Mouse (Mus musculus) cerebellum, adult 9-10 months (tissue): ENCODE measurements around the gene Nucb1.
A peak's percentile ranks its signal among the peaks of the same experiment; 100 is the strongest.
"Not testable (repeated sequence)": the region's sequence is repeated elsewhere in the genome, so short reads cannot be mapped to it uniquely, and the experiment has no call there.

Experiments
- DNase-seq: peaks from one replicate; pipeline ENCODE4 v3.0.0; 2022

Nucb1 gene

DNA sequence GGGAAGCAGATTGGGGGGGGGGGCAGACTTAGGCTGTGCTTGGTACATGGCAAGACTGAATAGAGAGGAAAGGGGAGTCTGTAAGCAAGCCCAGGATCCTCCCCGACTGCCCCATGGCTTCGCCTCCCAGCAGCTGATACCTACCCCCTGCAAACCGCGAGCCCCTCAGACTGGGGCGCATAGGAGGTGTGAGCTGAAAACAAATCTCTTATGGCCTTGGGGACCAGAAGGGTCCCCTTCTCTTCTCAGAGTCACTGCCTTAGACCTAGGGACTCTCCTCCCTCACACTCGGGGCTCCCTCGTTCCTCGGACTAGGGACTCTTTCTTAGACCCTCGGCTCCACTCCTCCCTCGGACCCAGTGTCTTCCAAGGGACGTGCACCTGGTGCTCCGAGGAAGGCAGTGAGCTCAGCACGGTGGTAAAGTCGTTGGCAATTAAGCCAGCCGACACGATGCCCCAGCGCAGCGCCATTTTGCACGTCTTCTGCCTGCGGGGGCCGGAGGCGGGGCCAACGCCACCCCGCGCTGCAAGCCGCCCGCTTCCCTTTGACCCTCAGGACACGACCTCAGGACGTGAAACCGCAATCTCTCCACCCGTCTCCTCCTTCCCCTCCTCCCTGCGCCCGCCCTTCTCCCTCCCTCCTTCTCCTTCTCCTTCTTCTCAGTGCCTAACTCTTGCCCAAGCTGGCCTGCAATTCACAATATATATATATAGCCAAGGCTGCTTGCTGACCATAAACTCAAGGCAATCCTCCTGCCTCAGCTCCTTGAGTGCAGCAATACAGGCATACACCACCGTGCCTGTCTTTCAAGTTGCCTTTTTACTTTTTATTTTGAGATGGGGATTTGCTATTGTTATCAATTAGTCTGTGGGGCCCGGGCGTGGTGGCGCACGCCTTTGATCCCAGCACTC lies 21.7 kb downstream of the Nucb1 start, which contains the start of gene Dhdh:
Gene Dhdh, minus strand, starts transcription at position 513 of the 912 bp plus-strand sequence.
- DNase-seq = peak; percentile 72

DNA sequence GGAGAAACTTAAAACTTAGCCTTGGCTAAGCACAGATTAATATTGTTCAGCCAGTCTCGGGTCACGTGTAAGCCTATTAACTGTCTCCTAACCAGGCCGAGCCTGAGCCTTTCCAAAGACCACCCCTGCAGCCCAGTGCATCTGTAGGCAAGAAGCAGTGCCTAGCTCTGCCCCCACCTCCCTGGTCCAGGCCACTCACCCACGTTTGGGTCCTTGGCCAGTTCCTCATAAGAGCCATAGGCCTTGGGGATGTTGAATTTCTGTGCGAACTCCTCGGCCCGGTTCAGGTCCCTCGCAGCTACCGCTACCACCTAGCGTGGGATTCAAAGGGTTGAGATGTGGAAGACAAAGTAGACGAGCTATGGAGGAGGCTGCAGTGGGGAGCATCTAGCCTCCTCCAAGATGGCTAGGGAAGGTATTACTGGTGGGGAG lies 22.3 kb downstream of the Nucb1 start:
- DNase-seq = no peak

DNA sequence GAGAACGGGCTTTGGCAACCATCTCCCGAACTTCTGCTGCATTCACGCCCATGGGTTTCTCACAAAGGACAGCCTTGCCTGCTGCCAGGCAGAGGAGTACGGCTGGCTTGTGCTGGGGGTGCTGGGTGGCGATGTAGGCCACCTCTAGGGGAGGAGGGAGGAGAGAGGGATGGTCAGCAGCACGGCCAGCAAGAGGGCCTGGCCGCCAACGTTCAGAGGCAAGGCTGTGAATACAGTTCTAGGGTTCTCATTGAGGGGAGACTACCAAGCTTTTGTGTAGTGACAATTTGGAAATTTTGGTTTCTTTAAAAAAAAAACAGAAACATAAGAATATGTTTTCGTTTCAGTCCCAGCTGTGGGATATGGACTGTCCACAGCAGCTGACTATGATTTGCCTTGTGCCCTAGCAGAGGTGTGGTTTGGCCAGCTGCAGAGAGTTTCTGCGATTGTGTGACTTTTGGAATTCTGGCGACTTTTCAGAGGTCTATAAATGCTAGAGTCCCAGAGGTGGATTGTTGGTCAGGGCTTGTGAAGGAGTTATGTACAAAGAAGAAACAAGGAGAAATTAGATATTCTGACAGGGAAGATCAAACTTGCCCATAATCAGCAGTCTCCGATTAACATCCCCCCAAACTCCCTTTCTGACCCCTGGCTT lies 23.3 kb downstream of the Nucb1 start, which contains the start of gene Gm45808:
Gene Gm45808, minus strand, starts transcription at position 51 of the 655 bp plus-strand sequence.
- DNase-seq = no peak

DNA sequence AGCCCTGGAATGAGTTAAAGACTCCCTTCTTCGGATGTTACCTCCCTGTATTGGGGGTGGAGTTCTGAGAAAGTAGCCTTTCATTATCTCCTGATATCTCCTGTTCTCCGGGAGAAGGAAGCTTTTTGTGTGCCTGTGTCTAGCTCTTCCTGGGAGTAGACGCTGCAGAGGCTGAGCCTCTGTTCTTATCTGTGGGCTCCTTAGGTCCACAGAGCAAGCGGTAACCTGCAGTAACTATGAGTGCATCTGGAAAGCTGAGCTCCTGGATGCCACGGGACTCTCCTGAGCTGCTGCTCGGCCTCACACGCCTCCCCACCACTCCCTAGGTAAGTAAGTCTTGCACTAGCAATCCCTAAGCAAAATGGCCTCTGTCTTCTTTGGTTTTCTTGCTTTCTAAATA lies 24.0 kb downstream of the Nucb1 start:
- no peak for DNase-seq

DNA sequence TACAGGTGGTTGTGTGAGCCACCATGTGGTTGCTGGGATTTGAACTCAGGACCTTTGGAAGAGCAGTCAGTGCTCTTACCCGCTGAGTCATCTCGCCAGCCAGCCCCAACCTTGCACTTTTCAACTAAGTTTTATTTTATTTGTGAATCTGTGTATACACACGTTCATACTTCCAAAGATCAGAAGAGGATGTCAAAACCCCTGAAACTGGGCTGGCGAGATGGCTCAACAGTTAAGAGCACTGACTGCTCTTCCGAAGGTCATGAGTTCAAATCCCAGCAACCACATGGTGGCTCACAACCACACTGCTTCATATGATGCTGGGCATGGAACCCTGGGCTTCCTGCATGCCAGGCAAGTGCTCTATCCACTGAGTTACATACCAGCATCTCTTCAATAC lies 25.2 kb downstream of the Nucb1 start:
- not testable (repeated sequence) for DNase-seq

DNA sequence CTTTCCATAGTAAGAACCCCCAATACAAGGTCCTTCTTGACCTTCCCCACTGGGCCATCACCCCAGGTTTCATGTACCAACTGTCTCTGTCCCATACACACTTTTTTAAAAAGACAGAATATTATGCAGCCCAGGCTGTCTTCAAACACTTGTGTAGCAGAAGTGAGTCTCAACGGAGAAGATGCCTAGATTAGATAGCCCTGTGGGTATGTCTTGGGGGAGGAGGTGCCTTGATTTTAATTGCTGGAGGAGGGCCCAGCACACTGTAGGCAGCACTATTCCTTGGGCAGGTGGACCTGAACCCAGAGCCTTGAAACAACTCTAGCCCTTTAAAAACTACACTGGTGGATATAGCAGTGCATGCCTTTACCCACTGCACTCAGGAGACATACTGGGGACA lies 28.0 kb downstream of the Nucb1 start:
- no peak for DNase-seq

DNA sequence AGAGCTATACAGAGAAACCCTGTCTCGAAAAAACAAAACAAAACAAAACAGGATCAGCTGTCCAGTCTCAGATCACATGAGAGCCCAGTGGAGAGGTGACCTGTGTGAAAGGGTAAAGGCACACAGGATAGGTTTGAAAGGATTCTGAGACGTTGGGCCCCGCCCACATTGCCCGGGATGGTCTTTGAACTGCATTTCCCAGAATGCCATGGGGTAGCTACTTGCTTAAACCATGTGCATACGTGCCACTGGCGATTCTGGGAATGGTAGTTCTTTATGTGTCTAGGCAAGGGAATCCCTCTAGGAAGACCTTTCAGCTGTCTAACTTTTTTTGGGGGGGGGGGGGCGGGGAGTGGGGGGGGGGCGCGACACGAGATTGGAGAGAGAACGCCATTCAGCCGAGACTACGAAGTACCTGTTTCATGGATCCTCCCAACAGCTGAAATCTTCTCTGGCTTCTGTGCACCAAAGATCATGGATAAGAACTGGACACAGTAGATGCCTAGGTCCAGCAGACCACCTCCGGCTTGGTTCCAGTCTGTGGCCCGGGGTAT lies 28.8 kb downstream of the Nucb1 start, which contains the start of gene Tulp2:
Gene Tulp2, plus strand, starts transcription at position 504 of the 554 bp plus-strand sequence.
- DNase-seq = peak; percentile 85

DNA sequence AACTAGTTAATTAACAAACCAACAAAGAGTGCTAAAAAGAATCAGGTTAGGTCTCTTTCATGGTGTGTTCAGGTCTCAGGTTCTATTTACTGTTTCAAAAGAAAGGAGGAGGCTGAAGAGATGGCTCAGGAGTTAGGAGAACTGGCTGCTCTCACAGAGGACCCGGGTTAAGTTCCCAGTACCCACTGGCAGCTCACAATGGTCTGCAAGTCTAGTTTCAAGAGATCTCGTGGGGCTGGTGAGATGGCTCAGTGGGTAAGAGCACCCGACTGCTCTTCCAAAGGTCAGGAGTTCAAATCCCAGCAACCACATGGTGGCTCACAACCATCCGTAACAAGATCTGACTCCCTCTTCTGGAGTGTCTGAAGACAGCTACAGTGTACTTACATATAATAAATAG lies 29.9 kb downstream of the Nucb1 start:
- DNase-seq = not testable (repeated sequence)

DNA sequence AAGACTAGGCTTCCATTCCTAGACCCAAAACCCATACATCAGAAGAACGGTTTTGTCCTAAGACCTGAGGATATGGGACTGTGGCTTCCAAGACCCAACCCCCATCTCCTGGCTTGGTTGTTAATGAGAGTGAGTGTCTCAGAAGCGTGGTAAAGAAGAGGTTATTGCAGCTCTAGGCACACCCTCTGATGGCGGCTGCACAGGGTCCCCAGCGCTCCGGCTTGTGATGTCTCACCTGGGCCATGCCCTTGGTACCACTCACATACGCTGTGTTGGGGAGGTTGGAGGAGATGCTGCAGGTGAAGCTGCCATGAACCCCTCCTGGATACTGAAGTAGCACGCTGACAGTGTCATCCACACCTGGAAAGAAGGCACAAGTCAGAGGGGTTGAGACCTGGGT lies 31.4 kb downstream of the Nucb1 start:
- no peak for DNase-seq

DNA sequence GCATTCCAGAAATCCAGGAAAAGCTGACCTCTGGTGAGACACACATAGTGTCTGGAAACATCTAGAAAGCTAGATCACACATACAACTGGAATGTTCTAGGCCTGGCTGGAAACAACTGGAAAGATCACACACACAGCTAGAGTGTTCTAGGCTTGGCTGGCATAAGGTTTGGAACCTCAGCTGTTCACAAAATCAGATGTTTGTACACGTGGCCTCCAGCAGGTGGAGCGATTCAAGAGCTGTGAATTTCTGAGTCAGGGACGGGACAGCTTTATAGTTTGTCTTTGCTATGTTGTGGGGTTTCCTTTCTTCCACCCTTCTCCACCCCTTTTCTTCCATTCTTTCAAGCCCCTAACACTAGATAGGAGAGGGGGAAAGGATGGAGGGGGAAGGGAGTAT lies 33.2 kb downstream of the Nucb1 start:
- DNase-seq = peak; percentile 78

DNA sequence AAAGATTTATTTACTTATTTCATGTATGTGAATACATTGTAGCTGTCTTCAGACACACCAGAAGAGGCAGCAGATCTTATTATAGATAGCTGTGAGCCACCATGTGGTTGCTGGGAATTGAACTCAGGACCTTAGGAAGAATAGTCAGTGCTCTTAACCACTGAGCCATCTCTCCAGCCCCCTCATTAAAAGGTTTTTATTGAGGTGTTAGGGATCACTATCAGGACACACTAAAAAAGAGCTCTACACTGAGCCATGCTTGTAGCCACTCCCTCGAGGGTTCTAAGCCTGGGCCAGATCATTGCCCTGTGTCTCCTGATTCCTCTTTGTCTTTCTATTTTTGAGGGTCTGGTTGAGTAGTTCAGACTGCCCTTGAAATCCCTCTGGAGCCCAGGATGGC lies 33.8 kb downstream of the Nucb1 start:
- DNase-seq = no peak

DNA sequence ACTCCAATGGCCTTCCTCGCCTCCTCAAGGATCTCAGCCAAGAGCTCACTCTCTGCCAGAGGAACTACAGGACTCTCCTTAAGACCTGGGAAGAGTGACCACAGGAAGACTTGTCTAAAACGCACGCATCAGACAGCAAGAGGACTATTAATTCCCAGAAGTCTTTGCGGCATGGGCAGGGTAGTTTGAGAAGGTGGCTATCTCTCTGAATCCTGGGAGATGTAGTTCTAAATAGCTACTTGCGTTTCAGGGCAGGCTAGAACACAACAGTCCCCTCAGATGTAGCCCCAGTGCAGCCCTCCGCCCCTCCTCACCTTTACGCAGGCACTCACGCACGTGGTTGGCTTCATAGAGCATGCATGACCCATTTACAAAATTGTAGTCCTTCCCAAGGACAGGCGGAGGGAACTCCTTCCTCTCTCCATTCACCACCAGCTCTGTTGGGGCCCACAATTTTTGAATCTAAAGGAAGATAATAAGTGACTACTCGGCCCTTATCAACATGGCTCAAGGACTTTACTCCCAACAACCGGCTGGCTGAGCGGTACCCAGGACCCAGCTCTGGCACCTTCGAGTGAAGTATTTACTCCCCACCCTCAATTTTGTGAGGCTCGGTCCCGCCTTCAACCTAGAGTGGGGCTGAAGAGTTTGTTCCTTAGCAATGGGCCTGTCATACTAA lies 34.8 kb downstream of the Nucb1 start:
- DNase-seq = peak; percentile 80

DNA sequence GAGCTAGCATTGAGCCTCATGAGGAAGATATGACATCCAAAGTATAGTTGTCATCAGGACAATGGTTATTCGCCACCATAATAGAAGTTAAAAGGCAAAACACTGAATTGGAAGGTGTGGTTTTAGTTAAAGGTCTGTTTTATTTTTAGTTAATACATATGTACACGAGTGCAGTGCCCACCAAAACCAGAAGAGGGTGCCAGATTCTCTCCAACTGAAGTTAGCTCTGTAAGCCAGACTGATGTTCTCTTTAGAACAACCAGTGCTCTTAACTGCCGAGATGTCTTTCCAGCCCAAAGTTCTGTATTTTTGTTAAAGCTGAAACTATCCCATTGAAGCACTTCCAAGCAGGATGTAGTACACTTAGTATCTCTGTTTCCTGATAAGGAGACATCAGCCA lies 39.3 kb downstream of the Nucb1 start:
- peak; percentile 85 for DNase-seq

DNA sequence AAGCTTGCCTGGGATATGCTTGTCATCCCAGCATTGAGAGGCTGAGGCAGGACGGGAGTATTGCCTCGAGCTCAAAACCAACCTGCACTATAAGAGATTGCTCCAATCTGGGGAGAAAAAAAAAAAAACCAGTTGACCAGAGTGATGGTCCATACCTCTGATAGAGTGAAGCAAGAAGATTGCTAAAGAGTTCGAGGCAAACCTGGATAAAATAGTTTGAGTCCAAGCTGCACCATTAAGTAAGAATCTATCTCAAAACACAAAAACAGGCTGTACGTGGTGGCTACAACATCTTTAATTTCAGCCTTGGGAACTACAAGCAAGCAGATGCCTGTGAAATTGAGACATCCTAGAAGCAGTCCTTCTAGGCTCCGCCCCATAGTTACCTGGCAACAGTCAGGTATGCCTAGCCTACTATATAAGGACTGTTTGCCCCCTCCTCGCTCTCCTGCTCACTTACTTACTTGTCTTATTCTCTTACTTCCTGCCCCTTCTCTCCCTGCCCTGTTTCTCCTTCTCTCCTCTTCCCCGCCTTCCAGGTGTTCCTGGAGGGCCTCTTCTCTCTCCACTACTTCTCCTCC lies 43.0 kb downstream of the Nucb1 start:
- DNase-seq = peak; percentile 57

DNA sequence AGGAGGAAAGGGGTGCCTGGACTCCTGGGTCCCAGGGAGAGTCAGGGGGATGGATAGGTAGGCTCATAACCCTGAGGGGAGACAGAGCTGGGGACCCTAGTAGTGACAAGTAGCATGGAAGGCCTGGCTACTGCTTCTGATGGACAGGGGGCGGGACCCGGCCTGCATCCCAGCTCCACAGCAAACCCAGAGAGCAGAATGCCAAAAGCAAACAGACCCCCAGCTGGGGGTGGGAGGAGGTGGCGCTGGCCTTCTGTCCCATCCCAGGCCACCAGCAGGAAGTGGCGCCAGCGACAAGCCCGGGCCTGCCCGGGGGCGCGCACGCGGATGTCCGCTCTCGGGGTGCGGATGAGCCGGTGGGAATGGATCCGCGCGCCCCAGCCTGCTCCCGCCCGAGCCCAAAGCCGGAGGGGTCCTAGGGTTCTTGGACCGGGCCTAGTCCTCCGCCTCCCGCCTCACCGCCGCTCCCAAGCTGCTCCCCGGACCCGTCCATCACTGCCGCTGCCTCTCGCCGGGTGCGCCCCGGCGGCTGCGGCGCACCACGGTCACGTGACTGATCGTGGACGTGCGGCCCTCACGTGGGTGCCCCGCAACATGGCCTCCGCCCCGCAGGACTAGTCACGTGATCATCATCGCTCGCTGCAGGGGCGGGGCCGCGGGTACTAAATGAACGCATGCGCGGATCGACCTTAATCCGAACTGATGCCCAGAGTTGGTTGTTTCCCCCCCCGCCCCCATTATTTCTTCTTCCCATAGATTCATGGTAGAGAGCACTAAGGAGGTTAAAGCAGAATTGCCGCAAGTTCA lies 43.7 kb downstream of the Nucb1 start, which contains the start of gene Bax:
Gene Bax, minus strand, starts transcription at position 616 of the 807 bp plus-strand sequence.
- DNase-seq = peak; percentile 98

DNA sequence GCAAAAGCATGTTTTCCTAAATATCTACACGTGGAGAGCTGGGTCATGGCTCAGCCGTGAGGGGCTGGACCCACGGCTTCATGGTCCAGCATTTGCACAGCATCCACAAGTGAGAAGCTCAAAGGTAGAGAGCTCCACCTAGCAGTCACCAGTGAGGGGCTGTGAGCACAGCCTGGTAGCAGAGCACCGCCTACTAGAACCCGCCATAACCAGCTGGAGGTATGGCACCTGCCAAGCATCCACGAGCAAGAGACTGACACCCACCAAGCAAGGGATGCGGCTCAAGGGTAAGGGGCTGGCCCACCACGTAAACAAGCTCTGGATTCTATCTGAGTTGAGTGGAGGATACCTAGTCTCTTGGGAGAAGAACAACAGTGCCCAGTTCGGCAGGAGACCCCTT lies 44.7 kb downstream of the Nucb1 start:
- peak; percentile 63 for DNase-seq

DNA sequence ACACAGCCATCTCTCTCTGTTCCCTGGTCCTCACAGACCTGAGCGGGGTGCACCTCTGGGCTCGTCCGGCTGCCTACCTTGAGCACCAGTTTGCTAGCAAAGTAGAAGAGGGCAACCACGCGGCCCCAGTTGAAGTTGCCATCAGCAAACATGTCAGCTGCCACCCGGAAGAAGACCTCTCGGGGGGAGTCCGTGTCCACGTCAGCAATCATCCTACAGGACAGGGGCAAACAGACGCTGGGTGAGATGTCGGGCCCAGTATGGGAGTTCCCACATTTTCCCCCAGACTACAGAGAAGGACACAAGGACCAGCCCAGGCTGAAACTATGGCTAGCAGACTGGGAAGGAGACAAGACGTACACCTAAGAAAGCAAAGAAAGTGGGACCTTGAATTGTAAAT lies 45.1 kb downstream of the Nucb1 start:
- no peak for DNase-seq

DNA sequence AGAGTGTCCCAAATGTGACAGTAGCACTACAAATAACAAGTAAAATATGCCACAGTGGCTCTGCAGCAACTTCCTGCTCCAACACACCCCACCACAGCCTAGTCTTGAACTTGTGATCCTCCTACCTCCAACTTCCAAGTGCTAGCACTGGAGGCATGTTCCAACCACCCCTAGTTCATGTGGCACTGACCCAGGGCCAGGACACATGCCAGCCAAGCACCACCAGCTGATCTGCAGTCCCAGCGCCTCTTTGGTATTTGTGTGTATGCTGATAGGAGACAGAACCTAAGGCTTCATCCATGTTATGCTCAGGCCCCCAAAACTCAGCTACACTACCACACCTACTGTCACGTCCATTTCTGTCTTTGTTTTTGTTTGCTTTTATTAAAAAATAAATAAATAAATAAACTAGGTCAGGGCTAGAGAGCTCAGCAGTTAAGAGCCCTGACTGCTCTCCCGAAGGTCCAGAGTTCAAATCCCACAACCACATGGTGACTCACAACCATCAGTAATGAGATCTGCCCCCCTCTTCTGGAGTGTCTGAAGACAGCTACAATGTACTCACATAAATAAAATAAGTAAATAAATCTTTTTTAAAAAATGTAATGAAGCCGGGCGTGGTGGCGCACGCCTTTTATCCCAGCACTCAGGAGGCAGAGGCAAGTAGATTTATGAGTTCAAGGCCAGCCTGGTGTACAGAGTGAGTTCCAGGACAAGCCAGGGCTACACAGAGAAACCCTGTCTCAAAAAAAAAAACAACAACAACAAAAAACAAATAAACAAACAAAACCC lies 46.0 kb downstream of the Nucb1 start:
- peak; percentile 68 for DNase-seq

DNA sequence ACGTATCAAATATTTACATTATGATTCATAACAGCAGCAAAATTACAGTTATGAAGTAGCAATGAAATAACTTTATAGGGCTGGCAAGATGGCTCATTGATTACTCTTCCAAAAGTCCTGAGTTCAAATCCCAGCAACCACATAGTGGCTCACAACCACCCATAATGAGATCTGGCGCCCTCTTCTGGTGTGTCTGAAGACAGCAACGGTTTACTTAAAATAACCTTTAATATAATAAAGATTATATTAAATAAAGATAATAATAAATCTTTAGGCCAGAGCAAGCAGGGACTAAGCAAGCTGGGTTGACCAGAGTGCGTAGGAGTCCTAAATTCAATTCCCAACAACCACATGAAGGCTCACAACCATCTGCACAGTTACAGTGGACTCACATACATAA lies 47.3 kb downstream of the Nucb1 start:
- DNase-seq = peak; percentile 52

DNA sequence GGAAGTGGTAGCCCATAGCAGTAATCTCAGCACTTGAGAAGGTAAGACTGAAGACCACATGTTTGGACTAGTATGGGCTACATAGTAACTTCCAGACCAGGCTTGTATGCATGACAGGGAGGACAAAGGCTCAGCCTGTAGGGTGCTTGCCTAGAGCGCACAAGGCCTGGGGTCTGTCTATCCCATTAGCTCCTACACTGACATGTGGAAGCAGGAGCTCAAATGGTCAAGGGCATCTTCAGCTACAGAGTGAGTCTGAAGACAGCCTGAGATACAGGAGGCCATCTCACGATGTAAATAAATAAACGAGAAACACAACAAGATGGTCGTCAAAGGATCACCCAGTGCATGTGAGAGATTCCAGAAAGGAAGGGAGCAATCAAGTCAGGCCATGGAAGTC lies 47.9 kb downstream of the Nucb1 start:
- no peak for DNase-seq

DNA sequence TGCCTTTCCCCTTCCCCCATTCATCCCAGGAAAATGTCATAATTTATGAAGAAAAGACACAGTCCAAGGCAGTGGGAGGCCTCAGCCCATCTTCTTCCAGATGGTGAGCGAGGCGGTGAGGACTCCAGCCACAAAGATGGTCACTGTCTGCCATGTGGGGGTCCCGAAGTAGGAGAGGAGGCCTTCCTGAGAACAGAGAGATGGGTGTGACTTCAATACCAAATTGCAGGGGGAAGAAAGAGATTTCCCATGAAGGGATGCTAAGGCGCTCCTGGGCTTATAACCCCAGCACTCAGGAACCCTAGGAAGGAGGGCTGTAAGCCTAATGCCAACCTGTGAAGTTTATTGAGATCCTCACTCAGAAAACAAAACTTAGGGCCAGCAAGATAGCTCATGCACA lies 48.4 kb downstream of the Nucb1 start:
- DNase-seq = no peak
